Mouse (Mus musculus): Measurements from ENCODE around the gene Ptpn20. TPM values are rescaled to one million over a fixed set of nuclear protein-coding genes. Genes with fewer than 3 reads are reported as not detected.

Ptpn20 gene
- polyA plus RNA-seq (2015; fragmentation: Nextera tagmentation; extraction: Ambion mirVana): 0.04 TPM in 1 of 2 replicates, not detected in the other

GRCm38 (mm10) chr14:33588951-33589350 is at the start of gene Ptpn20:
TSS of gene Ptpn20 (plus strand) at chr14:33589207.
- no peak for DNase-seq (ENCODE audit: low spot score)

GRCm38 (mm10) chr14:33539559-33540167 is 49.3 kb upstream of the Ptpn20 start:
- no peak for DNase-seq (ENCODE audit: low spot score)

GRCm38 (mm10) chr14:33545565-33546143 is 43.4 kb upstream of the Ptpn20 start:
- no peak for DNase-seq (ENCODE audit: low spot score)

- no peak for DNase-seq (ENCODE audit: low spot score)
Observed at GRCm38 (mm10) chr14:33548650-33549049, 40.4 kb upstream of the Ptpn20 start.

- no peak for DNase-seq (ENCODE audit: low spot score)
Observed at GRCm38 (mm10) chr14:33549856-33550255, 39.2 kb upstream of the Ptpn20 start.

- no peak for DNase-seq (ENCODE audit: low spot score)
Observed at GRCm38 (mm10) chr14:33570737-33571136, 18.3 kb upstream of the Ptpn20 start.

- no peak for DNase-seq (ENCODE audit: low spot score)
Observed at GRCm38 (mm10) chr14:33573643-33574042, 15.4 kb upstream of the Ptpn20 start.

- no peak for DNase-seq (ENCODE audit: low spot score)
Observed at GRCm38 (mm10) chr14:33579771-33580484, 9.1 kb upstream of the Ptpn20 start.

- no peak for DNase-seq (ENCODE audit: low spot score)
Observed at GRCm38 (mm10) chr14:33598376-33599130, 9.5 kb downstream of the Ptpn20 start.

GRCm38 (mm10) chr14:33607431-33607830 is 18.4 kb downstream of the Ptpn20 start:
- DNase-seq (ENCODE audit: low spot score): no peak

- no peak for DNase-seq (ENCODE audit: low spot score)
Observed at GRCm38 (mm10) chr14:33625036-33625435, 36.0 kb downstream of the Ptpn20 start.

- no peak for DNase-seq (ENCODE audit: low spot score)
Observed at GRCm38 (mm10) chr14:33632790-33633372, 43.9 kb downstream of the Ptpn20 start.

- DNase-seq (ENCODE audit: low spot score): no peak
Observed at GRCm38 (mm10) chr14:33634354-33634753, 45.3 kb downstream of the Ptpn20 start.

- DNase-seq (ENCODE audit: low spot score): no peak
Observed at GRCm38 (mm10) chr14:33634774-33635173, 45.8 kb downstream of the Ptpn20 start.

GRCm38 (mm10) chr14:33639357-33639756 is 50.4 kb downstream of the Ptpn20 start:
- DNase-seq (ENCODE audit: low spot score): no peak

- no peak for DNase-seq (ENCODE audit: low spot score)
Observed at GRCm38 (mm10) chr14:33650721-33651120, 61.7 kb downstream of the Ptpn20 start.

GRCm38 (mm10) chr14:33657471-33657901 is 68.5 kb downstream of the Ptpn20 start:
- DNase-seq (ENCODE audit: low spot score): no peak

GRCm38 (mm10) chr14:33658331-33658730 is 69.3 kb downstream of the Ptpn20 start:
- DNase-seq (ENCODE audit: low spot score): no peak

- no peak for DNase-seq (ENCODE audit: low spot score)
Observed at GRCm38 (mm10) chr14:33662080-33662479, 73.1 kb downstream of the Ptpn20 start.

GRCm38 (mm10) chr14:33666301-33666700 is 77.3 kb downstream of the Ptpn20 start:
- DNase-seq (ENCODE audit: low spot score): no peak

- no peak for DNase-seq (ENCODE audit: low spot score)
Observed at GRCm38 (mm10) chr14:33669891-33670290, 80.9 kb downstream of the Ptpn20 start.
